In genomic region chr10:68191691-68192380, GRCm38 (mm10) we compare ENCODE assay signal across 8 mouse cellular contexts.
A peak's percentile ranks its signal among the peaks of the same experiment; 100 is the strongest.
DNase-seq lines count a peak whose midpoint lies in the region; ATAC-seq and TF ChIP-seq lines count a peak whose summit lies in the region.

No protein-coding gene starts in this region.

- TF ChIP-seq CTCF in bone marrow macrophage, adult 2 months (IDR thresholded peaks at IDR 0.05; ENCODE audit: low read depth, low read length) = no peak
- no peak for TF ChIP-seq CTCF in layer of hippocampus, adult 2 months (conservative IDR thresholded peaks at IDR 0.05)

- H3K4me1 ChIP-seq in bone marrow macrophage, adult 2 months (ENCODE audit: control insufficient read depth, insufficient read depth, low read length) = peaks cover 33% of the 10 kb centered on the region
- peaks cover 31% of the 10 kb centered on the region for H3K4me1 ChIP-seq in forebrain, embryonic 15.5 days
- H3K4me1 ChIP-seq in hindbrain, embryonic 11.5 days (replicated peaks; ENCODE audit: control insufficient read depth, insufficient read depth, low read length) = no peaks in the 10 kb centered on the region

- no peaks in the 10 kb centered on the region for H3K27me3 ChIP-seq in forebrain, embryonic 15.5 days
- H3K27me3 ChIP-seq in hindbrain, embryonic 11.5 days (ENCODE audit: control insufficient read depth, insufficient read depth, low read length) = no peaks in the 10 kb centered on the region

- TF ChIP-seq POLR2A in bone marrow macrophage, adult 2 months (IDR thresholded peaks at IDR 0.05; ENCODE audit: borderline replicate concordance, low read depth, low read length) = no peak

- no peaks in the 10 kb centered on the region for H3K36me3 ChIP-seq in forebrain, embryonic 15.5 days
- no peaks in the 10 kb centered on the region for H3K36me3 ChIP-seq in hindbrain, embryonic 11.5 days (ENCODE audit: control insufficient read depth, insufficient read depth, low read length)

- ATAC-seq in forebrain, embryonic 15.5 days (replicated peaks) = no peak
- ATAC-seq in hindbrain, embryonic 11.5 days (ENCODE audit: low FRiP score) = no peak
- ATAC-seq in megakaryocyte, adult 5-6 weeks (ENCODE audit: poor library complexity, severe bottlenecking) = peak; percentile 65

- peak overlapping the region; percentile 43 for H3K4me3 ChIP-seq in bone marrow macrophage, adult 2 months (ENCODE audit: insufficient read depth, low read length)
- peak overlapping the region; percentile 21; the same call in 1 of the 2 replicates for H3K4me3 ChIP-seq in forebrain, embryonic 15.5 days
- H3K4me3 ChIP-seq in hindbrain, embryonic 11.5 days (ENCODE audit: low read depth, low read length) = no peak overlapping the region
- peak overlapping the region; percentile 51 for H3K4me3 ChIP-seq in layer of hippocampus, adult 2 months

- WGBS in forebrain, embryonic 15.5 days = 7% methylated on average over 13 of the region's 13 CpGs
- WGBS in hindbrain, embryonic 11.5 days = 42% methylated on average over 13 of the region's 13 CpGs

- H3K9me3 ChIP-seq in forebrain, embryonic 15.5 days = no peaks in the 10 kb centered on the region
- H3K9me3 ChIP-seq in hindbrain, embryonic 11.5 days (ENCODE audit: control insufficient read depth, low read length) = no peaks in the 10 kb centered on the region

- H3K9ac ChIP-seq in forebrain, embryonic 15.5 days (replicated peaks) = no peak overlapping the region
- no peak overlapping the region for H3K9ac ChIP-seq in hindbrain, embryonic 11.5 days (ENCODE audit: low read depth, low read length)

- peak overlapping the region; percentile 98 for H3K27ac ChIP-seq in bone marrow macrophage, adult 2 months (ENCODE audit: insufficient read depth, low read depth, low read length)
- H3K27ac ChIP-seq in forebrain, embryonic 15.5 days (replicated peaks) = peak overlapping the region; percentile 43
- no peak overlapping the region for H3K27ac ChIP-seq in hindbrain, embryonic 11.5 days (ENCODE audit: low read depth, low read length)
- H3K27ac ChIP-seq in layer of hippocampus, adult 2 months = peak overlapping the region; percentile 85

- DNase-seq in right cerebral cortex, adult 2 months (ENCODE audit: low spot score in 2 of 2) = peak; percentile 53 to 60
- DNase-seq in right cerebral cortex, postnatal 36 days (ENCODE audit: low spot score in 2 of 2) = no peak
- DNase-seq in hindbrain, embryonic 11.5 days (ENCODE audit: low spot score) = peak; percentile 30
- DNase-seq in layer of hippocampus, adult 2 months (ENCODE audit: low spot score in 2 of 2) = peak in 1 of 2 experiments; percentile 57
- DNase-seq in c-Kit-positive CD71-positive TER-119-positive erythroid progenitor cells, embryonic 14.5 days (ENCODE audit: low spot score) = no peak

- H3K4me2 ChIP-seq in forebrain, embryonic 15.5 days (replicated peaks) = peak overlapping the region; percentile 43
- H3K4me2 ChIP-seq in hindbrain, embryonic 11.5 days (replicated peaks; ENCODE audit: low read depth, low read length) = no peak overlapping the region

Comparison
In these comparisons a context has a peak if more than half of its experiments do, and no peak if none do; other contexts are left out.
1. DNase-seq: peak in right cerebral cortex, adult 2 months (2 of 2) and hindbrain, embryonic 11.5 days (single experiment); none in right cerebral cortex, postnatal 36 days (0 of 2) and c-Kit-positive CD71-positive TER-119-positive erythroid progenitor cells, embryonic 14.5 days (single experiment).